Mouse (Mus musculus): ENCODE results near the gene Vmn1r200. TPM values are rescaled to one million over a fixed set of nuclear protein-coding genes. Genes with fewer than 3 reads are reported as not detected.
"Not testable (repeated sequence)": the region's sequence is repeated elsewhere in the genome, so short reads cannot be mapped to it uniquely, and the experiment has no call there.

Vmn1r200 gene
- polyA plus RNA-seq (2016; fragmentation: Nextera tagmentation; extraction: Ambion mirVana): not detected in 2 replicates

DNA sequence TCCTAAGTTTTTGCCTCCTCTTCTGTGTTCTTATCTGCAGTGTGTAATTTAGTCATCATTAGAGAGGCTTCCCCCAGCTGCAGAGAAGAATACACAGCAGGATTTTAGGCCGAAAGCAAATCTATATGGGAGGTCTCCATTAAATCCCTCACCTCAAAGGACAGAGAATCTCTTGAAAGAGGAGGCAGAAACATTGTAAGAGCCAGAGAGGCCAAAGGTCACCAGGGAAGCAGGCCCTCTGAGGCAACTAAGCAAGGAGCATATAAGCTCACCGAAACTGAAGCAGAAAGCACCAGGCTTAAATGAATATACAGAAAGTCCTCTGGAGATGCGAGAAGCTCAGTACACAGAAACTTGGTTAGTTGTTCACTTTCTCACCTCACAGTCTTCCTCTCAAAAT is at the start of gene Vmn1r200:
Gene Vmn1r200 (plus strand): TSS at position 301 of the 400 bp plus-strand sequence.
- Histone ChIP-seq H3K27ac (replicated peaks) (no peak within 1 kb of the TSS), H3K36me3 (no peaks in the 10 kb centered on the region), H3K9me3 (replicated peaks) (no peaks in the 10 kb centered on the region), H3K27me3 (ENCODE audit: low read depth, poor library complexity, severe bottlenecking) (no peaks in the 10 kb centered on the region), H3K4me1 (peaks cover 13% of the 10 kb centered on the region), H3K4me3 (no peak within 1 kb of the TSS)
- WGBS: 16% methylated on average over 3 of the region's 3 CpGs
- DNase-seq (ENCODE audit: low spot score): no peak

DNA sequence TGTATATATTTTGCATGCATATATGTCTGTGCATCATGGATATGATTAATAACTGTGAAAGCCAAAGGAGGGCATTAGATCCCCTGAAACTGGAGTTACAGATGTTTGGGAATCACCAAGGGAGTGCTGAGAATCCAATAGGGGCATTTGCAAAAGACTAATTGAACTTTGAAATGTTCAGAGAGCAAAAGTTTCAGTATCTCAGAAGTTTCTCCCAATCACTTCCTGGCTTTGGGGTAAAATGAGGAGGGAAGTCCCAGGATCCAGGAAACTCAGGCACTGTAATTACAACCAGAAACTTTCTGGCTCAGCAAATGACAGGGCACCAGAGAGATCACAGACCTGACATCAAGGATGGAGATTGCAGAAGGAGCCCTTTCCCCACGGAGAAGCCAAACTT is 40.1 kb upstream of the Vmn1r200 start, which contains the start of gene Vmn1r198:
Gene Vmn1r198 (plus strand): TSS at position 301 of the 400 bp plus-strand sequence.
- no peaks in the 10 kb centered on the region for H3K27me3 ChIP-seq (ENCODE audit: low read depth, poor library complexity, severe bottlenecking)
- no peaks in the 10 kb centered on the region for H3K36me3 ChIP-seq
- no peak within 1 kb of the TSS for H3K4me3 ChIP-seq
- no peak for DNase-seq (ENCODE audit: low spot score)
- no peaks in the 10 kb centered on the region for H3K4me1 ChIP-seq
- WGBS: 76% methylated on average over 1 of the region's 1 CpGs
- H3K9me3 ChIP-seq (replicated peaks): no peaks in the 10 kb centered on the region
- no peak within 1 kb of the TSS for H3K27ac ChIP-seq (replicated peaks)

DNA sequence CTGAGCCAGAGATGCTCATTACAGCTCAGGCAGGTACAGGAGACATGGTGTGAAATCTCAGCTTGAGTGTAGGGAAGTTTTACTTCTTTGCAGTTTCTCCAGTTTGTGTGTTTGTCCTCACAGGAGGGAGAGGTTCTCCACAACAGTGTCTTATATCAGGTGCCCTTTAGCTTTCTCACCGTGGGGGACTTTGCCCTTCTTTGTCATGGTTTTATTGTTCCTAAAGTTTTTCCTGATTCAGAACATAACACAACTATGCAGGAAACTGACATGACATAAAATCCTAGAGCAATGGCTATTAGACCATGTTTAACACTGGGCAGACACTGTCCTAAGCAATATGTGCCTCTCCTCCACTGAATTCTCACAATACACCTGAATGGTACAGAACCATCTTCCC is 39.4 kb upstream of the Vmn1r200 start:
- H3K27ac ChIP-seq (replicated peaks): no peak overlapping the region
- H3K27me3 ChIP-seq (ENCODE audit: low read depth, poor library complexity, severe bottlenecking): no peaks in the 10 kb centered on the region
- no peaks in the 10 kb centered on the region for H3K36me3 ChIP-seq
- H3K4me3 ChIP-seq: no peak overlapping the region
- no peak for DNase-seq (ENCODE audit: low spot score)
- 88% methylated on average over 1 of the region's 1 CpGs for WGBS
- no peaks in the 10 kb centered on the region for H3K4me1 ChIP-seq
- no peaks in the 10 kb centered on the region for H3K9me3 ChIP-seq (replicated peaks)

DNA sequence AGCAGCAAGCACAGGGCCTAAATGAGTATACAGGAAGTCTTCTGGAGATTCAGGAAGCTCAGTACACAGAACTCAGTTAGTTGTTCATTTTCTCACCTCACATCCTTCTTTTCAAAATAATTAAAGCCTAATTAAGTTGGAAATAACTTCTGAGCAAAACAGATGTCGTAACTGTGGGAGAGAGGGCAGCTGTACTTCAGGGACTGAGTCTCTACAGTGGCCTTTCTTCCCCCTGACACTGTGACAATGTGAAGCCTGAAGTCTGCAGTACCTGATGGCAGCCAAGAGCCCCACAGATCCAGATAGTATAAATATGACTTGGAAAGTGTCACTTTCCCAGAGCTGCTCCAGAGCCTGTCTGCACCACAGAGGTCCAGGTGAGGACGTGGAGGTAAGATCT is 10.7 kb upstream of the Vmn1r200 start, which contains the start of gene Vmn1r199:
Gene Vmn1r199 (plus strand): TSS at position 301 of the 400 bp plus-strand sequence.
- no peaks in the 10 kb centered on the region for H3K27me3 ChIP-seq (ENCODE audit: low read depth, poor library complexity, severe bottlenecking)
- no peaks in the 10 kb centered on the region for H3K9me3 ChIP-seq (replicated peaks)
- H3K4me3 ChIP-seq: no peak within 1 kb of the TSS
- no peaks in the 10 kb centered on the region for H3K4me1 ChIP-seq
- WGBS: 95% methylated on average over 2 of the region's 2 CpGs
- H3K36me3 ChIP-seq: no peaks in the 10 kb centered on the region
- no peak within 1 kb of the TSS for H3K27ac ChIP-seq (replicated peaks)
- DNase-seq (ENCODE audit: low spot score): no peak

DNA sequence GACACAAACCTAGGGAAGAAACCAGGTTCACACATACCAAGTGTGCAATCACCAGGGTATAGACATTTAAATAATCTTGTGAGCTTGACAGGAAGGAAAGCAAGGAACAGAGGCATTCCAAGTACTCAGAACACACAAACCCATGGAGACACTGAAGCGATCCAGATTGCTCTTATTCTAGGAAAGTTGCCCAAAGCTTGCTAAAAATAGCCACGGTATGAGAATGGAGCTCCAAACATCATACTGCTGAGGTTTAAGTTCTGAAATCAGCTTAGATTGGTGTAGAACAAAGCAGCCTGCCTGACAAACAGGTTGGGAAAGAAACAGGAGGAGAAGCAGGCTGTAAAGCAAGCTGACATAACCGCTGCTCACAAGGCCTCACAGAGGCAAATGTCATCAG is 9.0 kb upstream of the Vmn1r200 start:
- 77% methylated on average over 3 of the region's 3 CpGs for WGBS

DNA sequence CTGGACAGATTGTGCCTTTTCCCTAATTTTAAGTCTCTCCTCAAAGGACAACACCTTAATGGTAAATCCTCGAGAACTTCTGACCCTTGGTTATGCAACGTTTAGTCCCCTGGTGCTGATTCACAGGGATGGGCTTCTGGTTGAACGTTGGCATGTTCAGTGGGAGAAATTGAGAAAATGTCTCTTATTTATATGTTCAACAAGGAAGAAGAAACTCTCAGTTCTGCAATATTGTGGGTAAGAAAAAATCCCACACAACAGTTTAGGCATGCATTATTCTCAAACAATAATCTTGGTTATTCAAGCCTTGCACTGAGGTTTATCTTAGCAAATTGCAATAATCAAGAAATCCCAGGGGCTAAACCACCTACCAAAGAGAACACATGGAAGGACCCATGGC is 6.8 kb upstream of the Vmn1r200 start:
- DNase-seq (ENCODE audit: low spot score): no peak
- no peak overlapping the region for H3K27ac ChIP-seq (replicated peaks)
- no peak overlapping the region for H3K4me3 ChIP-seq
- no peaks in the 10 kb centered on the region for H3K4me1 ChIP-seq
- no peaks in the 10 kb centered on the region for H3K36me3 ChIP-seq
- H3K9me3 ChIP-seq (replicated peaks): no peaks in the 10 kb centered on the region
- no peaks in the 10 kb centered on the region for H3K27me3 ChIP-seq (ENCODE audit: low read depth, poor library complexity, severe bottlenecking)
- 77% methylated on average over 3 of the region's 3 CpGs for WGBS

More for the DNA sequence above, 9.0 kb upstream of the Vmn1r200 start:
- H3K4me3 ChIP-seq; H3K27ac ChIP-seq (replicated peaks); H3K36me3 ChIP-seq; H3K27me3 ChIP-seq (ENCODE audit: low read depth, poor library complexity, severe bottlenecking); H3K9me3 ChIP-seq (replicated peaks); DNase-seq (ENCODE audit: low spot score); H3K4me1 ChIP-seq: not testable (repeated sequence)

DNA sequence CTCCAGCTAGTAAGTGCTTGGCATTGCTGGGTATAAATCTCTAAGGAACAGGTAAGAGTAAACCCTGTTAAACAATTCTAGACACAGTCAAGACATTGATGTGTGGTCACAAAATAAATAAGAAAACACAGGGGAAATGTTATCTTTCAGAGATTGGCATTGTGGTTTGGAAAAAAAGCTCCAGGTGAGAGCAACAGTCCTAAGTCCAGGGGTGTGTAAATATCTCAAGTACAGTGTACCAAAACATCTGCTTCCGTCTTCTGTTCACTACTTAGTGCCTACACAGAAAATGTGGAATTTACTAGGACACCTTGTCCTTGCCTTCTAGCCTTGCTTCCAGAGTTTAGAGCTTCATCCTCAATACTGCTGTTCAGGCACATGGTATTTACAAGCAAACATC is 3.1 kb upstream of the Vmn1r200 start:
- H3K9me3 ChIP-seq (replicated peaks): no peaks in the 10 kb centered on the region
- no peaks in the 10 kb centered on the region for H3K36me3 ChIP-seq
- no peak overlapping the region for H3K27ac ChIP-seq (replicated peaks)
- WGBS: 85% methylated on average over 1 of the region's 1 CpGs
- peaks cover 13% of the 10 kb centered on the region for H3K4me1 ChIP-seq
- no peaks in the 10 kb centered on the region for H3K27me3 ChIP-seq (ENCODE audit: low read depth, poor library complexity, severe bottlenecking)
- DNase-seq (ENCODE audit: low spot score): no peak
- H3K4me3 ChIP-seq: no peak overlapping the region

DNA sequence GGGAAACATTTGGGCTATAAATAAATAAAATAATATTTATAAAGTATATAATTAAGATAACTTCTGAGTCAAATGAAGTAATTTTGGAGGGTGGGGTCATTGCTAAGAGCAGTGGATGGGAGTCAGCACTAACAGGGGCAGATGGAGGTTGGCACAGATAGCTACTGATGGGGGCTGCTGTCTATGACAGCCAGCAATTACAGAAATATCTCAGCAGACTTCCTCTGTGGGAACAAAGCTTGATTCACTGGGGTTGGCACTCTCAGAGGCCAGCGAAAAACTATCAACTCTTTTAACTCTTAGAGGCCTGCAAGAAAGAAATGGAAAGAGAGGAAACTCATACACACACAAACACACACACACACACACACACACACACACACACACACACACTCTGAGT is 12.8 kb downstream of the Vmn1r200 start:
- Histone ChIP-seq H3K27me3 (ENCODE audit: low read depth, poor library complexity, severe bottlenecking) (no peaks in the 10 kb centered on the region), H3K4me1 (no peaks in the 10 kb centered on the region), H3K9me3 (replicated peaks) (peaks cover 32% of the 10 kb centered on the region), H3K27ac (replicated peaks) (no peak overlapping the region), H3K36me3 (no peaks in the 10 kb centered on the region), H3K4me3 (no peak overlapping the region)
- 90% methylated on average over 1 of the region's 1 CpGs for WGBS
- no peak for DNase-seq (ENCODE audit: low spot score)

Other genes starting within 250 kb of the Vmn1r200 start
- gene Vmn1r191, start 206.4 kb upstream of the Vmn1r200 start, polyA plus RNA-seq (2016; fragmentation: Nextera tagmentation; extraction: Ambion mirVana): not detected in 2 replicates
- gene Vmn1r192, start 199.2 kb upstream of the Vmn1r200 start, polyA plus RNA-seq (2016; fragmentation: Nextera tagmentation; extraction: Ambion mirVana): not detected in 2 replicates
- gene Vmn1r193, start 167.2 kb upstream of the Vmn1r200 start, polyA plus RNA-seq (2016; fragmentation: Nextera tagmentation; extraction: Ambion mirVana): not detected in 2 replicates
- gene Vmn1r194, start 146.2 kb upstream of the Vmn1r200 start, polyA plus RNA-seq (2016; fragmentation: Nextera tagmentation; extraction: Ambion mirVana): not detected in 2 replicates
- gene Vmn1r195, start 119.9 kb upstream of the Vmn1r200 start, polyA plus RNA-seq (2016; fragmentation: Nextera tagmentation; extraction: Ambion mirVana): not detected in 2 replicates
- gene Vmn1r196, start 100.5 kb upstream of the Vmn1r200 start, polyA plus RNA-seq (2016; fragmentation: Nextera tagmentation; extraction: Ambion mirVana): not detected in 2 replicates
- not detected in 2 replicates for gene Vmn1r197, start 65.8 kb upstream of the Vmn1r200 start, polyA plus RNA-seq (2016; fragmentation: Nextera tagmentation; extraction: Ambion mirVana)
- gene Vmn1r198, start 40.0 kb upstream of the Vmn1r200 start, polyA plus RNA-seq (2016; fragmentation: Nextera tagmentation; extraction: Ambion mirVana): not detected in 2 replicates
- not detected in 2 replicates for gene Vmn1r199, start 10.6 kb upstream of the Vmn1r200 start, polyA plus RNA-seq (2016; fragmentation: Nextera tagmentation; extraction: Ambion mirVana)
- gene Vmn1r201, start 81.5 kb downstream of the Vmn1r200 start, polyA plus RNA-seq (2016; fragmentation: Nextera tagmentation; extraction: Ambion mirVana): not detected in 2 replicates
- 0.02 TPM in 1 of 2 replicates, not detected in the other for gene Vmn1r202, start 115.0 kb downstream of the Vmn1r200 start, polyA plus RNA-seq (2016; fragmentation: Nextera tagmentation; extraction: Ambion mirVana)
- not detected in 2 replicates for gene Vmn1r203, start 127.7 kb downstream of the Vmn1r200 start, polyA plus RNA-seq (2016; fragmentation: Nextera tagmentation; extraction: Ambion mirVana)
- not detected in 2 replicates for gene Vmn1r204, start 162.8 kb downstream of the Vmn1r200 start, polyA plus RNA-seq (2016; fragmentation: Nextera tagmentation; extraction: Ambion mirVana)
- gene Vmn1r205, start 202.6 kb downstream of the Vmn1r200 start, polyA plus RNA-seq (2016; fragmentation: Nextera tagmentation; extraction: Ambion mirVana): not detected in 2 replicates
- gene Vmn1r206, start 233.9 kb downstream of the Vmn1r200 start, polyA plus RNA-seq (2016; fragmentation: Nextera tagmentation; extraction: Ambion mirVana): not detected in 2 replicates